7 mouse cellular contexts compared by ENCODE assay signal in the genomic region with DNA sequence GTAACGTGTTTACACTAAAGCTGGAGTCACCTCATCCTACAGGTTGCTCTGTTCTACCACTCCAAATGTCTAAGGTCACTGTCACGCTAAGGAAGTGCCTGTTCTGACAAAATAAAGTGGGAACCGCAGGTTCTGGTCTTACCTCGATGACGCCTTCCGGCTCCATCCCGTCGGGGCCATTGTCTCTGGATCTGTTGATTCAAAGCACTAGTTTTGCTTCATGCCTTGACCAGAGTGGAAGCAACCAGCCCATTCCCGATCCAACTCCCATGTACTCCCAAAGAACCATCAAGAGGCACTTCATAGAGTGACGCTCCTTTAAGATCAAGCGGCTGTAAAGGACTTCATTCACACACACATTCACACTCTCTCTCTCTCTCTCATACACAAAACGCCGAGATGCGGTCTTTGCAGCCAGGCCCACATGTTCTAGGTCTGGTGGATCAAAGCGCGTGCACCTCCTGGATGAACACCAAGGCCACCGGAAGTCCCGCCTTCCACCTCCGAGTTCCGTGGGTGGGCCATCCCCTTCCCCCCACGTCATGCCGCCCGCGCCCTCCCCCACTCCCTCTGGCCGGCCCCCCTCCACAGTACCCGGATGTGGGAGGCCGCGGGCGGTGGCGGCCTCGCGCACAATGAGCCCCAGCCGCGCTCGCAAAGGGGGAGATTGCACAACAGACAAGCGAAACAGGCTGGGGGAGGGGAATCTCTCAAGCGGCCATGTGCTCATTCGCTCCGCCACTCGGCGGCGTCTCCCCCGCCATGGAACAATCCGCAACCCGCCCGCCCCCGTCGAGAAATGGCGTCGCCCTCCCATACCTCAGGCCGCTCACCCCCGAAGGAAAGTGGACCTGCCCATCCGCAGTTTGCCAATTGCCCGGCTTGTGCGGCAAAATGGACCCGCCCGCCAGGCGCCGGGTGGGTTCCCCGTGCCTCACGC. TPM values are rescaled to one million over a fixed set of nuclear protein-coding genes. Genes with fewer than 3 reads are reported as not detected.
A peak's percentile ranks its signal among the peaks of the same experiment; 100 is the strongest.
DNase-seq lines count a peak whose midpoint lies in the region; ATAC-seq and TF ChIP-seq lines count a peak whose summit lies in the region.

No protein-coding gene starts in this region.

- peak; percentile 74 for TF ChIP-seq POLR2A in kidney, adult 2 months (IDR thresholded peaks at IDR 0.05; ENCODE audit: low read depth, low read length)
- no peak; the same call in none of the 2 replicates for TF ChIP-seq POLR2A in spleen, adult 2 months (IDR thresholded peaks at IDR 0.05; ENCODE audit: low read depth, low read length)

- peak; percentile 45 for ATAC-seq in embryonic facial prominence, embryonic 11.5 days (replicated peaks; ENCODE audit: insufficient number of reproducible peaks, low FRiP score, low TSS enrichment, low read depth)
- peak; percentile 30; the same call in 1 of the 2 replicates for ATAC-seq in limb, embryonic 12.5 days (ENCODE audit: insufficient number of reproducible peaks, insufficient read depth, low FRiP score, low TSS enrichment, low read depth)
- ATAC-seq in midbrain, embryonic 15.5 days (replicated peaks) = peak; percentile 70

- DNase-seq in adrenal gland, postnatal 14 days = peak; percentile 99
- DNase-seq in embryonic facial prominence, embryonic 11.5 days (ENCODE audit: low spot score) = peak; percentile 96
- peak; percentile 96 to 97 for DNase-seq in heart, adult 18-20 months
- peak; percentile 96 for DNase-seq in kidney, adult 2 months
- DNase-seq in spleen, adult 2 months (ENCODE audit: low read depth in 1 of 2, low spot score in 2 of 2) = peak; percentile 94

- no peak for TF ChIP-seq CTCF in kidney, adult 2 months (conservative IDR thresholded peaks at IDR 0.05; ENCODE audit: insufficient read depth, insufficient read length, low read depth, low read length)
- TF ChIP-seq CTCF in spleen, adult 2 months (IDR thresholded peaks at IDR 0.05; ENCODE audit: extremely low read depth, insufficient read depth, insufficient read length, insufficient replicate concordance) = no peak

- H3K27ac ChIP-seq in embryonic facial prominence, embryonic 11.5 days (replicated peaks; ENCODE audit: low read depth, low read length) = peak overlapping the region; percentile 93
- H3K27ac ChIP-seq in kidney, adult 2 months (ENCODE audit: insufficient read depth, low read depth, low read length) = peak overlapping the region; percentile 97
- H3K27ac ChIP-seq in limb, embryonic 12.5 days = peak overlapping the region; percentile 97
- peak overlapping the region; percentile 98 for H3K27ac ChIP-seq in midbrain, embryonic 15.5 days
- H3K27ac ChIP-seq in spleen, adult 2 months (ENCODE audit: insufficient read depth, low read length) = peak overlapping the region; percentile 95

- H3K4me1 ChIP-seq in embryonic facial prominence, embryonic 11.5 days (ENCODE audit: control insufficient read depth, insufficient read depth, low read length) = no peaks in the 10 kb centered on the region
- H3K4me1 ChIP-seq in kidney, adult 2 months (ENCODE audit: control insufficient read depth, insufficient read depth, low read length) = peaks cover 5% of the 10 kb centered on the region; the same call in 1 of the 2 replicates
- peaks cover 22% of the 10 kb centered on the region for H3K4me1 ChIP-seq in limb, embryonic 12.5 days (replicated peaks)
- peaks cover 34% of the 10 kb centered on the region for H3K4me1 ChIP-seq in midbrain, embryonic 15.5 days
- 0 out of 2 replicates have a peak, but pooled peaks cover 7% of the 10 kb centered on the region for H3K4me1 ChIP-seq in spleen, adult 2 months (ENCODE audit: control insufficient read depth, insufficient read depth, insufficient read length)

- peak overlapping the region; percentile 87 for H3K4me2 ChIP-seq in embryonic facial prominence, embryonic 11.5 days (ENCODE audit: low read depth, low read length)
- peak overlapping the region; percentile 98 for H3K4me2 ChIP-seq in limb, embryonic 12.5 days
- H3K4me2 ChIP-seq in midbrain, embryonic 15.5 days = peak overlapping the region; percentile 94

- under 1% methylated on average over 55 of the region's 61 CpGs for WGBS in embryonic facial prominence, embryonic 11.5 days
- WGBS in kidney, adult 2 months = under 1% methylated on average over 61 of the region's 61 CpGs
- WGBS in limb, embryonic 12.5 days = under 1% methylated on average over 60 of the region's 61 CpGs
- WGBS in midbrain, embryonic 15.5 days = 1% methylated on average over 58 of the region's 61 CpGs
- WGBS in spleen, adult 2 months = under 1% methylated on average over 60 of the region's 61 CpGs

- peak overlapping the region; percentile 94 for H3K4me3 ChIP-seq in embryonic facial prominence, embryonic 11.5 days (ENCODE audit: low read depth, low read length)
- peak overlapping the region; percentile 93 for H3K4me3 ChIP-seq in kidney, adult 2 months (ENCODE audit: insufficient read depth, low read depth, low read length)
- peak overlapping the region; percentile 100 for H3K4me3 ChIP-seq in limb, embryonic 12.5 days (replicated peaks)
- H3K4me3 ChIP-seq in midbrain, embryonic 15.5 days = peak overlapping the region; percentile 100
- H3K4me3 ChIP-seq in spleen, adult 2 months (ENCODE audit: extremely low read depth, insufficient read depth, insufficient read length) = peak overlapping the region; percentile 93

- peak overlapping the region; percentile 99 for H3K9ac ChIP-seq in embryonic facial prominence, embryonic 11.5 days (replicated peaks; ENCODE audit: low read length)
- peak overlapping the region; percentile 99 for H3K9ac ChIP-seq in limb, embryonic 12.5 days (replicated peaks)
- peak overlapping the region; percentile 99 for H3K9ac ChIP-seq in midbrain, embryonic 15.5 days

- H3K9me3 ChIP-seq in embryonic facial prominence, embryonic 11.5 days (replicated peaks; ENCODE audit: control insufficient read depth, low read length) = no peaks in the 10 kb centered on the region
- no peaks in the 10 kb centered on the region for H3K9me3 ChIP-seq in limb, embryonic 12.5 days
- H3K9me3 ChIP-seq in midbrain, embryonic 15.5 days = no peaks in the 10 kb centered on the region

- H3K36me3 ChIP-seq in embryonic facial prominence, embryonic 11.5 days (replicated peaks; ENCODE audit: control insufficient read depth, insufficient read depth, low read depth, low read length) = peaks cover 25% of the 10 kb centered on the region
- peaks cover 11% of the 10 kb centered on the region; the same call in 1 of the 2 replicates for H3K36me3 ChIP-seq in kidney, adult 2 months (ENCODE audit: control insufficient read depth, insufficient read depth, low read length)
- peaks cover 78% of the 10 kb centered on the region for H3K36me3 ChIP-seq in limb, embryonic 12.5 days
- H3K36me3 ChIP-seq in midbrain, embryonic 15.5 days (replicated peaks) = peaks cover 48% of the 10 kb centered on the region
- H3K36me3 ChIP-seq in spleen, adult 2 months (ENCODE audit: control insufficient read depth, insufficient read depth, low read length) = peaks cover 36% of the 10 kb centered on the region

- no peaks in the 10 kb centered on the region for H3K27me3 ChIP-seq in embryonic facial prominence, embryonic 11.5 days (ENCODE audit: control insufficient read depth, insufficient read depth, low read length)
- H3K27me3 ChIP-seq in kidney, adult 2 months (replicated peaks; ENCODE audit: control insufficient read depth, insufficient read depth, low read length) = no peaks in the 10 kb centered on the region
- no peaks in the 10 kb centered on the region for H3K27me3 ChIP-seq in limb, embryonic 12.5 days
- no peaks in the 10 kb centered on the region for H3K27me3 ChIP-seq in midbrain, embryonic 15.5 days (replicated peaks)
- H3K27me3 ChIP-seq in spleen, adult 2 months (ENCODE audit: control insufficient read depth, insufficient read depth, low read length) = no peaks in the 10 kb centered on the region

RNA-seq across cellular contexts. Expression of a gene that starts 1.2 kb away (rescaled TPM):
- 642 and 752 TPM in 2 replicates for total RNA-seq in adrenal gland, postnatal 14 days (2021)
- 959 and 1,000 TPM in 2 replicates for polyA plus RNA-seq in embryonic facial prominence, embryonic 11.5 days (2014; fragmentation: Nextera tagmentation; extraction: Ambion mirVana)
- 100 to 1,000 TPM; 185 to 188 TPM for total RNA-seq in heart, adult 18-20 months (2021)
- polyA plus RNA-seq in kidney, adult 2 months (2012; rRNA removed) = 200 and 244 TPM in 2 replicates
- 569 and 701 TPM in 2 replicates for polyA plus RNA-seq in limb, embryonic 12.5 days (2016; fragmentation: Nextera tagmentation; extraction: Ambion mirVana)
- 460 and 473 TPM in 2 replicates for polyA plus RNA-seq in midbrain, embryonic 15.5 days (2015; fragmentation: Nextera tagmentation; extraction: Ambion mirVana)
- 172 and 196 TPM in 2 replicates for polyA plus RNA-seq in spleen, adult 2 months (2012; rRNA removed)

RNA-seq across cellular contexts. Expression of a gene that starts 5.1 kb away (rescaled TPM):
- 8.6 and 12.2 TPM in 2 replicates for total RNA-seq in adrenal gland, postnatal 14 days (2021)
- 5.5 and 7.6 TPM in 2 replicates for polyA plus RNA-seq in embryonic facial prominence, embryonic 11.5 days (2014; fragmentation: Nextera tagmentation; extraction: Ambion mirVana)
- 10 to 100 TPM in 1 of 2 experiments, 1 to 10 TPM in 1; 7.3 to 10.5 TPM for total RNA-seq in heart, adult 18-20 months (2021)
- polyA plus RNA-seq in kidney, adult 2 months (2012; rRNA removed) = 8.5 and 10.7 TPM in 2 replicates
- 5.9 and 8.0 TPM in 2 replicates for polyA plus RNA-seq in limb, embryonic 12.5 days (2016; fragmentation: Nextera tagmentation; extraction: Ambion mirVana)
- 9.4 and 10.4 TPM in 2 replicates for polyA plus RNA-seq in midbrain, embryonic 15.5 days (2015; fragmentation: Nextera tagmentation; extraction: Ambion mirVana)
- 103 and 114 TPM in 2 replicates for polyA plus RNA-seq in spleen, adult 2 months (2012; rRNA removed)

RNA-seq across cellular contexts. Expression of a gene that starts 8.6 kb away (rescaled TPM):
- total RNA-seq in adrenal gland, postnatal 14 days (2021) = 96.2 and 101 TPM in 2 replicates
- 25.9 and 28.0 TPM in 2 replicates for polyA plus RNA-seq in embryonic facial prominence, embryonic 11.5 days (2014; fragmentation: Nextera tagmentation; extraction: Ambion mirVana)
- 10 to 100 TPM; 12.3 to 15.6 TPM for total RNA-seq in heart, adult 18-20 months (2021)
- 143 and 147 TPM in 2 replicates for polyA plus RNA-seq in kidney, adult 2 months (2012; rRNA removed)
- polyA plus RNA-seq in limb, embryonic 12.5 days (2016; fragmentation: Nextera tagmentation; extraction: Ambion mirVana) = 62.6 and 64.3 TPM in 2 replicates
- polyA plus RNA-seq in midbrain, embryonic 15.5 days (2015; fragmentation: Nextera tagmentation; extraction: Ambion mirVana) = 99.9 and 108 TPM in 2 replicates
- polyA plus RNA-seq in spleen, adult 2 months (2012; rRNA removed) = 63.6 and 74.2 TPM in 2 replicates

RNA-seq across cellular contexts. Expression of a gene that starts 10.8 kb away (rescaled TPM):
- 71.6 and 72.4 TPM in 2 replicates for total RNA-seq in adrenal gland, postnatal 14 days (2021)
- 106 and 108 TPM in 2 replicates for polyA plus RNA-seq in embryonic facial prominence, embryonic 11.5 days (2014; fragmentation: Nextera tagmentation; extraction: Ambion mirVana)
- 10 to 100 TPM; 27.3 to 35.1 TPM for total RNA-seq in heart, adult 18-20 months (2021)
- 41.8 and 43.5 TPM in 2 replicates for polyA plus RNA-seq in kidney, adult 2 months (2012; rRNA removed)
- polyA plus RNA-seq in limb, embryonic 12.5 days (2016; fragmentation: Nextera tagmentation; extraction: Ambion mirVana) = 132 and 140 TPM in 2 replicates
- polyA plus RNA-seq in midbrain, embryonic 15.5 days (2015; fragmentation: Nextera tagmentation; extraction: Ambion mirVana) = 116 and 122 TPM in 2 replicates
- 32.6 and 36.1 TPM in 2 replicates for polyA plus RNA-seq in spleen, adult 2 months (2012; rRNA removed)

RNA-seq across cellular contexts. Expression of a gene that starts 14.5 kb away (rescaled TPM):
- total RNA-seq in adrenal gland, postnatal 14 days (2021) = 2.7 and 4.0 TPM in 2 replicates
- 0.24 and 0.42 TPM in 2 replicates for polyA plus RNA-seq in embryonic facial prominence, embryonic 11.5 days (2014; fragmentation: Nextera tagmentation; extraction: Ambion mirVana)
- total RNA-seq in heart, adult 18-20 months (2021) = 1 to 10 TPM; 1.5 to 1.7 TPM
- 3.8 and 4.1 TPM in 2 replicates for polyA plus RNA-seq in kidney, adult 2 months (2012; rRNA removed)
- 0.58 and 1.0 TPM in 2 replicates for polyA plus RNA-seq in limb, embryonic 12.5 days (2016; fragmentation: Nextera tagmentation; extraction: Ambion mirVana)
- 0.37 and 0.68 TPM in 2 replicates for polyA plus RNA-seq in midbrain, embryonic 15.5 days (2015; fragmentation: Nextera tagmentation; extraction: Ambion mirVana)
- polyA plus RNA-seq in spleen, adult 2 months (2012; rRNA removed) = 4.6 and 4.9 TPM in 2 replicates

Comparison
In these comparisons a context has a peak if more than half of its experiments do, and no peak if none do; other contexts are left out.
1. Peak in every context shown above with its lines: DNase-seq, ATAC-seq, H3K4me3 ChIP-seq and H3K27ac ChIP-seq.